Mouse (Mus musculus) limb, embryonic 10.5 days (tissue): Measurements from ENCODE around the gene Pex16. TPM values are rescaled to one million over a fixed set of nuclear protein-coding genes. Genes with fewer than 3 reads are reported as not detected.

Experiments used
- DNase-seq: peaks from one replicate; pipeline ENCODE4 v3.0.0-alpha.2; 2017; ENCODE audit warnings: low spot score
- H3K27ac ChIP-seq: fragments of 300-500 bp; sonication (generic); 2 replicates; pipeline ENCODE4 v1.5.1; 2016; ENCODE audit warnings: mild to moderate bottlenecking
- H3K27me3 ChIP-seq: fragments of 300-500 bp; sonication (generic); 2 replicates; pipeline ENCODE4 v1.6.1; 2016; ENCODE audit warnings: low read depth, mild to moderate bottlenecking; ENCODE audit not compliant: poor library complexity, severe bottlenecking
- H3K36me3 ChIP-seq: fragments of 300-500 bp; sonication (generic); 2 replicates; pipeline ENCODE4 v1.6.1; 2016; ENCODE audit warnings: mild to moderate bottlenecking, moderate library complexity
- H3K4me1 ChIP-seq: fragments of 300-500 bp; sonication (generic); 2 replicates; pipeline ENCODE4 v1.6.1; 2016
- H3K4me3 ChIP-seq: fragments of 300-500 bp; sonication (generic); 2 replicates; pipeline ENCODE4 v1.5.1; 2016; ENCODE audit warnings: mild to moderate bottlenecking, moderate library complexity
- H3K9me3 ChIP-seq: fragments of 300-500 bp; sonication (generic); replicated peaks from 2 replicates; pipeline ENCODE4 v1.6.1; 2016; ENCODE audit warnings: mild to moderate bottlenecking
- WGBS: fragments of 180-500 bp; shearing (Covaris S2); methylation state at CpG from one replicate; pipeline ENCODE4 v1.1.7; 2016; 5-methylcytosine and 5-hydroxymethylcytosine counted together
- polyA plus RNA-seq: library from polyadenylated mRNA; unstranded; fragments of >200 nt; fragmentation: Nextera tagmentation; extraction: Ambion mirVana; gene quantifications from 2 replicates; pipeline ENCODE4 v1.2.1, GENCODE M21; 2016

Gene Pex16
- polyA plus RNA-seq, 1 experiment from 2014 or later: 20.6 TPM

DNA sequence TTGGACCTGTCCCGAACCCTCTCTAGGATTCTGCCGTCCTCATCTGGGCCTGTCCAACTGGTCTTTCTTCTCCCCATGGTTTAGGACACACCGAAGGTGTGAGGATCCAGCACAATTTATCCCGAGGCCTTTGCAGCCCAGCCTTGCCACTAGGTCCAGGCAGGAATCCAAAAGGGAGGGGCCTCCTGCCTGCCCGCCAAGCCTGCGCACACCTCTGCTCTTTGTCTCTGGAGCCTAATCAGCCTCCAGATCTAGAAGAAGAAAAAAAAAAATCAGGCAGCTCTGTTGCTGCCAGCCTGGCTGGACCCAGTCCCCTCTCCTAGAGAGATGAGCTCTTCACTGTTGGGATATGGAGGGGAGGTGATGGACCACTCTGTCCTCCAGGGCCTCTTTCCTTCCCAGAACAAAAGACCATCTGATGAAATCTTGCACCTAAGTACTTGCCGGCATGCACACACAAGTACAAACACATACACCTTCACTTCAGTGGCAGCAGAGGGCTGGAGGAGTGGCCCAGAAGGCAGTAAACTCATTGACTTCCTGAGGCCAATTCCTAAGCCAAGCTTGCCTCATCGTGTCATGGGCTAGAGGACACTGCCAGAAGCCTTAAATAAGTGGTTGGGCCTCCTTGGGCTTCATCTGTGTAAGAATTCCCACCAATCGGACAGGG, 1.6 kb upstream of the Pex16 start:
- H3K27me3 ChIP-seq: peaks cover 58% of the 10 kb centered on the region
- DNase-seq: no peak
- H3K27ac ChIP-seq: no peak overlapping the region
- no peaks in the 10 kb centered on the region for H3K9me3 ChIP-seq
- H3K36me3 ChIP-seq: peaks cover under 1% of the 10 kb centered on the region; the same call in 1 of the 2 replicates
- H3K4me3 ChIP-seq: no peak overlapping the region
- 58% methylated on average over 9 of the region's 9 CpGs for WGBS
- peaks cover 65% of the 10 kb centered on the region for H3K4me1 ChIP-seq

DNA sequence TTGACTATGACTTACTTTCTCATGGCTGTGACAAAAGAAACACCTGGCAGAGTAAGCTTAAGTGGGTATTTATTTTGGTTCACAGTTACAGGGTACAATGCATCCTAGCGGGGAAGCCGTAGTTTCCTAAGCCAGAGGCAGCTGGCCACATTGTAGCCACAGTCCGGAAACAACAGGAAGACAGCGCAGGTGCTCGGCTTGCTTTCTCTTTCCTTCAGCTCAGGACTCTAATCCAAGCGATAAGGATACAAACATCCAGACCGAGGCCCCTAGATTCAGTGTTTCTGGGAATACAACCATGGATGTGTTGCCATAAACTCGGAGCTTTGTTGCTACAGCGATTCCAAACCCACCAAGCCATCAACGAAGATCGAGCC, 1.1 kb upstream of the Pex16 start:
- H3K9me3 ChIP-seq: no peaks in the 10 kb centered on the region
- no peak for DNase-seq
- peak overlapping the region; percentile 79; the same call in 1 of the 2 replicates for H3K4me3 ChIP-seq
- 84% methylated on average over 11 of the region's 11 CpGs for WGBS
- H3K4me1 ChIP-seq: peaks cover 65% of the 10 kb centered on the region
- H3K27me3 ChIP-seq: peaks cover 55% of the 10 kb centered on the region
- no peak overlapping the region for H3K27ac ChIP-seq
- H3K36me3 ChIP-seq: peaks cover 6% of the 10 kb centered on the region

- Histone ChIP-seq H3K9me3 (no peaks in the 10 kb centered on the region), H3K4me1 (peaks cover 55% of the 10 kb centered on the region), H3K27me3 (peaks cover 38% of the 10 kb centered on the region), H3K4me3 (peak overlapping the region; percentile 79), H3K27ac (peak overlapping the region; percentile 84), H3K36me3 (peaks cover 23% of the 10 kb centered on the region)
- DNase-seq: peak; percentile 94
- under 1% methylated on average over 29 of the region's 29 CpGs for WGBS
These were observed 685 bp downstream of the Pex16 start for GRCm38 (mm10) chr2:92375099-92375623.

DNA sequence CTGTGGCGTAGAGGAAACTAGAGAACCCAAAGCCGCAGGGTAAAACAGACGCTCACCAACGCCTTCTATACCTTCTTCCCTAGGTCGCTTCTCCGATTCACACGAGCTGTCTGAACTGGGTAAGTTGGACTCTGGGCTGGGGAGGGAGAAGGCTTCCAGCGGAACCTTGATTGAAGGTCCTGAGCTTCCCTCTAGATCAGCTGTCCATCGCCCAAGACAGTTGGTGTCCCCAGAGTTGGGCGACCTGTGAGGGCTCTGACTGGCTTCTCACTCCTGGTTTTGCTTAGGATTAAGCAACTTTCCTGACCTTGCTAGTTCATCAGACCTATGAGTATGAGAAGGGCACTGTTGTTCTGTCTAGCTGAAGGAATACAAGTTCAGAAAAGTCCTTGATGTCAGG, 1.3 kb downstream of the Pex16 start:
- Histone ChIP-seq H3K4me3 (peak overlapping the region; percentile 79), H3K27me3 (peaks cover 31% of the 10 kb centered on the region), H3K9me3 (no peaks in the 10 kb centered on the region), H3K27ac (peak overlapping the region; percentile 84), H3K36me3 (peaks cover 29% of the 10 kb centered on the region), H3K4me1 (peaks cover 49% of the 10 kb centered on the region)
- no peak for DNase-seq
- WGBS: 10% methylated on average over 10 of the region's 10 CpGs

- Histone ChIP-seq H3K36me3 (peaks cover 35% of the 10 kb centered on the region), H3K9me3 (no peaks in the 10 kb centered on the region), H3K4me1 (peaks cover 44% of the 10 kb centered on the region), H3K27me3 (peaks cover 26% of the 10 kb centered on the region), H3K27ac (no peak overlapping the region), H3K4me3 (peak overlapping the region; percentile 79)
- WGBS: 84% methylated on average over 6 of the region's 6 CpGs
- DNase-seq: no peak
These were observed 1.8 kb downstream of the Pex16 start for GRCm38 (mm10) chr2:92376300-92376699.

- no peak for DNase-seq
- no peak overlapping the region for H3K4me3 ChIP-seq
- no peak overlapping the region for H3K27ac ChIP-seq
- H3K36me3 ChIP-seq: peaks cover 45% of the 10 kb centered on the region
- H3K27me3 ChIP-seq: peaks cover 16% of the 10 kb centered on the region
- no peaks in the 10 kb centered on the region for H3K9me3 ChIP-seq
- WGBS: 91% methylated on average over 7 of the region's 7 CpGs
- H3K4me1 ChIP-seq: peaks cover 34% of the 10 kb centered on the region
These were observed 2.8 kb downstream of the Pex16 start for GRCm38 (mm10) chr2:92377320-92377719.

DNA sequence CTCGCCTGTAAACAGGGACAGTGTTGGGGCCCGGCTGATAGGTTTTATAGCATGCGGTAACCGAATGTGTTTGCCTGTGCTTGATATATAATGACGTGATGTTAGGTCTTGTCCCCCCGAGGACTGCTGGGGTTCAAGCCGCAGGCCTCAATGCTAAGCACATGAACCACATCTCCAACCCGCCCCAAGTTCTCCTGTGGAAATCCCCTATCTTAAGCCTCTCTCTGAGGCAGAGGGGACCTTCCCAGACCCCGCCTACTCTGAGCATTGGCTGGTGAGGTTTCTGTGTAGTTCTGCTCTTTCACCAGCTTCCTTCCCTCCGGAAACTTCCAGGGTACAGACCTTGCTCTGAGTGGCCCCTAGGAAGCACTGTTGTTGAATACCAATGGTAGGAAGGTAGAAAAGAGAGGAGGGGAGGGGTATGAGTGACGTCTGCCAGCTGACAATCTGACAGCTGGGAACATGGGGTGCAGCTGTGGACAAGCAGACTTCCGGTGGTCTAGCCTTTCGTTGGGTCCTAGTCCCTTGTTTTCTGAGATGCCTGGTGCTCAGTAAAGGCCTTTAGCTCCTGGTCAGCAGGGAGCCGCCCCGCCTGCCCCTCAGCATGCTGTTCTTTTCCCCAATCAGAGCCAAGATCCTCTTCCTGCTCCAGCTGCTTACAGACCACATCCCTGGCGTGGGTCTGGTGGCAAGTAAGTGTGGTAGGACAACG, 5.5 kb downstream of the Pex16 start:
- Histone ChIP-seq H3K4me3 (no peak overlapping the region), H3K36me3 (peaks cover 71% of the 10 kb centered on the region), H3K27ac (no peak overlapping the region), H3K27me3 (no peaks in the 10 kb centered on the region), H3K4me1 (peaks cover 14% of the 10 kb centered on the region), H3K9me3 (no peaks in the 10 kb centered on the region)
- 83% methylated on average over 17 of the region's 17 CpGs for WGBS
- DNase-seq: no peak

- H3K4me3 ChIP-seq: no peak overlapping the region
- no peaks in the 10 kb centered on the region for H3K27me3 ChIP-seq
- peaks cover 9% of the 10 kb centered on the region for H3K4me1 ChIP-seq
- no peak for DNase-seq
- WGBS: 78% methylated on average over 6 of the region's 6 CpGs
- no peaks in the 10 kb centered on the region for H3K9me3 ChIP-seq
- peaks cover 77% of the 10 kb centered on the region for H3K36me3 ChIP-seq
- H3K27ac ChIP-seq: no peak overlapping the region
These were observed 6.1 kb downstream of the Pex16 start for GRCm38 (mm10) chr2:92380495-92381050.

DNA sequence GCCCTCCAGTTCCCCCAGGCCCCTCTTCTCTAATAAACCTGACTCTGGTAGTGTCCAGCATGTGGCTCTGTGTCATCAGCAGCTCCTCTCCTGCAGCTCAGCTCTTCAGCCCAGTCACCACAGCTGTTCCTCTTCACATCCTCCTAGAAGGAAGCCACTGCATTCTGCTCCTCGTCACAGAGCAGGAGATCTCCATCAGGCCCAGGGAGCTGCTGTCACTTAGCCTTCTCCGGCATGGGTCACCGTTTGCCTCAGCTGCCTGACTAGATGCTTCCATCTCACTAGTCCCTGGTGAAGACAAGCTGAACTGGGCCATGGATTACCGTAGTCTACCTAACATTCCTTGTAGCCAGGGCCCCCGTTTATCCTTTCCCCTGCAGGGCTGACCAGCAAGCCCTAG, 6.7 kb downstream of the Pex16 start:
- Histone ChIP-seq H3K9me3 (no peaks in the 10 kb centered on the region), H3K27ac (no peak overlapping the region), H3K36me3 (peaks cover 83% of the 10 kb centered on the region), H3K4me3 (no peak overlapping the region), H3K27me3 (no peaks in the 10 kb centered on the region), H3K4me1 (peaks cover 3% of the 10 kb centered on the region)
- 90% methylated on average over 5 of the region's 5 CpGs for WGBS
- no peak for DNase-seq

DNA sequence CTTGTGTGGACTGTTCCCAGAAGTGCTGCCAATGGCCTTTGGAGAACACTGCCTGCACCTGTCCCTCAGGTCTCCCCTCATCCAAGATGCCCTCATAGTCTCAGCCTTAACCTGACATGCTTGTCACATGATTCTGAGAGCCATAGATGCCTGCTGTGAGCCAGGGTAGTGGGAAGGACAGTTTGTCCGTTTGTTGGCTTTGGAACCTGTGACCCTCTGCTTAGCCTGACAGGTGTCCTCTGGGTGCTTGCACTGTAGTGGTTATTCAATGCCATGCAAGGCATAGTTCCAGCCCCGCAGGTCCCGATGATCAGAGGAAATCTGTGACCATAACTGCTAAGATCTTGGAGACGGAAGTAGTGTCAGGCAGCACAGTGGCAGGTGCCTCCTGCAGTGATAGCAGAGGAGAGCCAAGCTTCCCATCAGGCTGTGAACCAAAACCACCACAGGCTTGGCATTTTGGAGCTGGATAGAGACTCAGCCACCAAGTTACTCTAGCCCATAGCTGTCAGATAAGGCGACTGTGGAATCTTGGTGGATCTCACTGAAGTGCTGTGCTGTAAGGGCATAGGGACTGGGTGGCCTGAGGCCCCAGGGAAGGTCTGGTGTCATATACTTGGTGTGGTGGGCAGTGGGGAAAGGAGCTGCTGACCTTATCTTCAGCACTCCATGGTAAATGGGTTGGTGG, 7.6 kb downstream of the Pex16 start, which contains the start of gene 1700029I15Rik:
TSS of gene 1700029I15Rik (plus strand) at position 638 of the 688 bp plus-strand sequence.
- WGBS: 90% methylated on average over 5 of the region's 5 CpGs
- DNase-seq: no peak
- H3K36me3 ChIP-seq: peaks cover 92% of the 10 kb centered on the region
- no peaks in the 10 kb centered on the region for H3K9me3 ChIP-seq
- no peak within 1 kb of the TSS for H3K4me3 ChIP-seq
- H3K27ac ChIP-seq: no peak within 1 kb of the TSS
- no peaks in the 10 kb centered on the region for H3K4me1 ChIP-seq
- no peaks in the 10 kb centered on the region for H3K27me3 ChIP-seq

- Histone ChIP-seq H3K4me3 (no peak overlapping the region), H3K27me3 (0 out of 2 replicates have a peak, but pooled peaks cover 2% of the 10 kb centered on the region), H3K4me1 (peaks cover 2% of the 10 kb centered on the region; the same call in 1 of the 2 replicates), H3K36me3 (peaks cover 99% of the 10 kb centered on the region), H3K27ac (no peak overlapping the region), H3K9me3 (no peaks in the 10 kb centered on the region)
- no peak for DNase-seq
- WGBS: 89% methylated on average over 4 of the region's 4 CpGs
These were observed 8.3 kb downstream of the Pex16 start for GRCm38 (mm10) chr2:92382759-92383158.

- Histone ChIP-seq H3K36me3 (peaks cover 89% of the 10 kb centered on the region), H3K27me3 (0 out of 2 replicates have a peak, but pooled peaks cover 6% of the 10 kb centered on the region), H3K4me3 (no peak overlapping the region), H3K4me1 (peaks cover 16% of the 10 kb centered on the region), H3K9me3 (no peaks in the 10 kb centered on the region), H3K27ac (no peak overlapping the region)
- 78% methylated on average over 4 of the region's 4 CpGs for WGBS
- no peak for DNase-seq
These were observed 9.6 kb downstream of the Pex16 start for GRCm38 (mm10) chr2:92384101-92384500.
